Mouse (Mus musculus): ENCODE data around the gene Cdr2.
"Not testable (repeated sequence)": the region's sequence is repeated elsewhere in the genome, so short reads cannot be mapped to it uniquely, and the experiment has no call there.

Gene Cdr2

GRCm38 (mm10) chr7:120982200-120982841 is at the start of gene Cdr2, which contains the start of gene Mfsd13b:
TSS of gene Cdr2 (minus strand) at chr7:120982312.
TSS of gene Mfsd13b (plus strand) at chr7:120982509.
- DNase-seq (ENCODE audit: low spot score) = peak; percentile 99

GRCm38 (mm10) chr7:121029947-121030346 is 47.8 kb upstream of the Cdr2 start:
- DNase-seq (ENCODE audit: low spot score) = not testable (repeated sequence)

- no peak for DNase-seq (ENCODE audit: low spot score)
Observed at GRCm38 (mm10) chr7:121026300-121026699, 44.2 kb upstream of the Cdr2 start.

GRCm38 (mm10) chr7:121025221-121026008 is 43.3 kb upstream of the Cdr2 start:
- no peak for DNase-seq (ENCODE audit: low spot score)

GRCm38 (mm10) chr7:121020277-121020676 is 38.2 kb upstream of the Cdr2 start:
- DNase-seq (ENCODE audit: low spot score) = no peak

GRCm38 (mm10) chr7:121018778-121019177 is 36.7 kb upstream of the Cdr2 start:
- DNase-seq (ENCODE audit: low spot score) = no peak

- DNase-seq (ENCODE audit: low spot score) = no peak
Observed at GRCm38 (mm10) chr7:121014486-121014885, 32.4 kb upstream of the Cdr2 start.

GRCm38 (mm10) chr7:121011794-121012689 is 29.9 kb upstream of the Cdr2 start:
- DNase-seq (ENCODE audit: low spot score) = no peak

- no peak for DNase-seq (ENCODE audit: low spot score)
Observed at GRCm38 (mm10) chr7:121003793-121004418, 21.8 kb upstream of the Cdr2 start.

GRCm38 (mm10) chr7:121002407-121002928 is 20.4 kb upstream of the Cdr2 start:
- no peak for DNase-seq (ENCODE audit: low spot score)

- no peak for DNase-seq (ENCODE audit: low spot score)
Observed at GRCm38 (mm10) chr7:121001879-121002278, 19.8 kb upstream of the Cdr2 start.

GRCm38 (mm10) chr7:121000065-121000822 is 18.1 kb upstream of the Cdr2 start:
- no peak for DNase-seq (ENCODE audit: low spot score)

- no peak for DNase-seq (ENCODE audit: low spot score)
Observed at GRCm38 (mm10) chr7:120999021-120999530, 17.0 kb upstream of the Cdr2 start.

- no peak for DNase-seq (ENCODE audit: low spot score)
Observed at GRCm38 (mm10) chr7:120991191-120991590, 9.1 kb upstream of the Cdr2 start.

- no peak for DNase-seq (ENCODE audit: low spot score)
Observed at GRCm38 (mm10) chr7:120982968-120983367, 856 bp upstream of the Cdr2 start.

GRCm38 (mm10) chr7:120980931-120981924 is 884 bp downstream of the Cdr2 start:
- peak; percentile 77 for DNase-seq (ENCODE audit: low spot score)

- no peak for DNase-seq (ENCODE audit: low spot score)
Observed at GRCm38 (mm10) chr7:120980041-120980440, 2.1 kb downstream of the Cdr2 start.

- DNase-seq (ENCODE audit: low spot score) = peak; percentile 42
Observed at GRCm38 (mm10) chr7:120977063-120977462, 5.0 kb downstream of the Cdr2 start.

- no peak for DNase-seq (ENCODE audit: low spot score)
Observed at GRCm38 (mm10) chr7:120974001-120974400, 8.1 kb downstream of the Cdr2 start.
